ENCODE assay signal across 8 mouse cellular contexts in the genomic region with DNA sequence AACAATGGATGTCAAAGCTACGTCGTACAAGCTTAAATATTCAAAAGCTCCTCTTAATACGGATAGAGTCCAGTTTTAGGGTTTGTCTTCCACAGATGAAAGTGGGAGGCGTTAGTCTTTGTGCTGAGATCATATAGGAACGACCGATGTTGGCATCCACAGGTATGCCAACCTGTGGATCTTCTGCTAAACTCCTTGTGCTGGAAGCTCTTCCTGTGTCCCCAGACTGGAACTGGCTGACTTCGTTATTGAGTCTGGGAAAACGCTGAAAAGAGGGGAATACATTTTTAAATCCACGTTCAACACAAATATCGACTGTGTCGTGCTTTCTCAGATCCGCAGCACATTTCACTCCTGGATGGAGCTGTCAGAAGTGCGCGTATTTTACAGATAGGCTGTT. TPM values are rescaled to one million over a fixed set of nuclear protein-coding genes. Genes with fewer than 3 reads are reported as not detected.
A peak's percentile ranks its signal among the peaks of the same experiment; 100 is the strongest.
DNase-seq lines count a peak whose midpoint lies in the region; ATAC-seq and TF ChIP-seq lines count a peak whose summit lies in the region.

No protein-coding gene starts in this region.

- H3K9ac ChIP-seq in kidney, embryonic 15.5 days = peak overlapping the region; percentile 82
- peak overlapping the region; percentile 80 for H3K9ac ChIP-seq in forebrain, embryonic 12.5 days
- peak overlapping the region; percentile 54 for H3K9ac ChIP-seq in neural tube, embryonic 12.5 days

- ATAC-seq in kidney, embryonic 15.5 days (replicated peaks; ENCODE audit: low FRiP score) = no peak; the same call in 1 of the 2 replicates
- ATAC-seq in G1E (ENCODE audit: extremely low read depth, insufficient number of reproducible peaks, low FRiP score, poor library complexity, severe bottlenecking) = peak; percentile 4; the same call in 1 of the 2 replicates
- ATAC-seq in forebrain, embryonic 12.5 days (ENCODE audit: low FRiP score) = no peak
- peak; percentile 42; the same call in 1 of the 2 replicates for ATAC-seq in neural tube, embryonic 12.5 days (ENCODE audit: low FRiP score, low read depth)

- peaks cover 14% of the 10 kb centered on the region for H3K4me1 ChIP-seq in kidney, embryonic 15.5 days
- H3K4me1 ChIP-seq in G1E (ENCODE audit: insufficient read depth, low read depth, low read length) = peaks cover 17% of the 10 kb centered on the region
- H3K4me1 ChIP-seq in forebrain, embryonic 12.5 days = peaks cover 7% of the 10 kb centered on the region
- peaks cover 5% of the 10 kb centered on the region; the same call in 1 of the 2 replicates for H3K4me1 ChIP-seq in neural tube, embryonic 12.5 days

- DNase-seq in kidney, adult 9 months = no peak
- peak; percentile 1 for DNase-seq in G1E (ENCODE audit: low spot score)
- DNase-seq in kidney, postnatal 10 days = peak; percentile 15
- DNase-seq in layer of hippocampus, adult 18-20 months (ENCODE audit: low spot score in 2 of 2) = no peak
- DNase-seq in spleen, postnatal 4 days (ENCODE audit: low spot score in 2 of 2) = no peak

- peak overlapping the region; percentile 91 for H3K27ac ChIP-seq in kidney, embryonic 15.5 days
- H3K27ac ChIP-seq in forebrain, embryonic 12.5 days = peak overlapping the region; percentile 83
- H3K27ac ChIP-seq in neural tube, embryonic 12.5 days = 0 out of 2 replicates have a peak overlapping the region, but pooled peaks have one; percentile 23

- no peaks in the 10 kb centered on the region for H3K27me3 ChIP-seq in kidney, embryonic 15.5 days
- no peaks in the 10 kb centered on the region for H3K27me3 ChIP-seq in G1E (ENCODE audit: insufficient read depth, low read length)
- no peaks in the 10 kb centered on the region for H3K27me3 ChIP-seq in forebrain, embryonic 12.5 days
- no peaks in the 10 kb centered on the region for H3K27me3 ChIP-seq in neural tube, embryonic 12.5 days (replicated peaks)

- WGBS in kidney, embryonic 15.5 days = 7% methylated on average over 14 of the region's 14 CpGs
- 8% methylated on average over 14 of the region's 14 CpGs for WGBS in forebrain, embryonic 12.5 days
- 11% methylated on average over 14 of the region's 14 CpGs for WGBS in neural tube, embryonic 12.5 days

- TF ChIP-seq CTCF in G1E (IDR thresholded peaks at IDR 0.05; ENCODE audit: low read depth, low read length) = no peak

- no peaks in the 10 kb centered on the region for H3K9me3 ChIP-seq in kidney, embryonic 15.5 days (replicated peaks)
- H3K9me3 ChIP-seq in G1E (replicated peaks) = no peaks in the 10 kb centered on the region
- no peaks in the 10 kb centered on the region for H3K9me3 ChIP-seq in forebrain, embryonic 12.5 days
- H3K9me3 ChIP-seq in neural tube, embryonic 12.5 days = no peaks in the 10 kb centered on the region

- H3K4me3 ChIP-seq in kidney, embryonic 15.5 days (replicated peaks) = peak overlapping the region; percentile 90
- peak overlapping the region; percentile 97 for H3K4me3 ChIP-seq in G1E (ENCODE audit: low read depth, low read length)
- H3K4me3 ChIP-seq in forebrain, embryonic 12.5 days (replicated peaks) = peak overlapping the region; percentile 82
- H3K4me3 ChIP-seq in neural tube, embryonic 12.5 days = peak overlapping the region; percentile 74

- peak overlapping the region; percentile 78 for H3K4me2 ChIP-seq in kidney, embryonic 15.5 days
- peak overlapping the region; percentile 69 for H3K4me2 ChIP-seq in forebrain, embryonic 12.5 days
- peak overlapping the region; percentile 72 for H3K4me2 ChIP-seq in neural tube, embryonic 12.5 days (replicated peaks)

- peaks cover 24% of the 10 kb centered on the region for H3K36me3 ChIP-seq in kidney, embryonic 15.5 days
- peaks cover 24% of the 10 kb centered on the region for H3K36me3 ChIP-seq in G1E (replicated peaks)
- H3K36me3 ChIP-seq in forebrain, embryonic 12.5 days (replicated peaks) = peaks cover 17% of the 10 kb centered on the region
- peaks cover 13% of the 10 kb centered on the region for H3K36me3 ChIP-seq in neural tube, embryonic 12.5 days

RNA-seq across cellular contexts. Expression of gene Cox7a2, which starts 0.4 kb away (rescaled TPM):
- polyA plus RNA-seq in kidney, embryonic 15.5 days (2015; fragmentation: Nextera tagmentation; extraction: Ambion mirVana) = 718 and 798 TPM in 2 replicates
- total RNA-seq in G1E (2014; fragmentation: Nextera tagmentation) (64.5 and 64.9 TPM in 2 replicates), G1E (2017) (225 and 263 TPM in 2 replicates)
- 16.9 and 19.3 TPM in 2 replicates for polyA plus RNA-seq in G1E (2012)
- polyA plus RNA-seq in forebrain, embryonic 12.5 days (2016; fragmentation: Nextera tagmentation; extraction: Ambion mirVana) = 610 and 612 TPM in 2 replicates
- polyA plus RNA-seq in neural tube, embryonic 12.5 days (2016; fragmentation: Nextera tagmentation; extraction: Ambion mirVana) = 689 and 719 TPM in 2 replicates
- total RNA-seq in layer of hippocampus, adult 18-20 months (2021) = 100 to 1,000 TPM; 321 to 335 TPM

RNA-seq across cellular contexts. Expression of gene Tmem30a, which starts 33.2 kb away (rescaled TPM):
- 81.1 and 85.6 TPM in 2 replicates for polyA plus RNA-seq in kidney, embryonic 15.5 days (2015; fragmentation: Nextera tagmentation; extraction: Ambion mirVana)
- total RNA-seq in G1E (2014; fragmentation: Nextera tagmentation) (38.8 and 49.5 TPM in 2 replicates), G1E (2017) (66.9 and 81.2 TPM in 2 replicates)
- polyA plus RNA-seq in G1E (2012) = 77.6 and 112 TPM in 2 replicates
- 87.5 and 88.1 TPM in 2 replicates for polyA plus RNA-seq in forebrain, embryonic 12.5 days (2016; fragmentation: Nextera tagmentation; extraction: Ambion mirVana)
- 100 and 106 TPM in 2 replicates for polyA plus RNA-seq in neural tube, embryonic 12.5 days (2016; fragmentation: Nextera tagmentation; extraction: Ambion mirVana)
- total RNA-seq in layer of hippocampus, adult 18-20 months (2021) = 100 to 1,000 TPM; 242 to 243 TPM

RNA-seq across cellular contexts. Expression of gene Col12a1, which starts 41.4 kb away (rescaled TPM):
- 30.5 and 33.5 TPM in 2 replicates for polyA plus RNA-seq in kidney, embryonic 15.5 days (2015; fragmentation: Nextera tagmentation; extraction: Ambion mirVana)
- 0.45 TPM in 1 of 2 replicates, not detected in the other for total RNA-seq in G1E (2014; fragmentation: Nextera tagmentation)
- total RNA-seq in G1E (2017) = 0.06 and 0.33 TPM in 2 replicates
- polyA plus RNA-seq in G1E (2012) = 0.04 and 0.08 TPM in 2 replicates
- 13.1 and 19.4 TPM in 2 replicates for polyA plus RNA-seq in forebrain, embryonic 12.5 days (2016; fragmentation: Nextera tagmentation; extraction: Ambion mirVana)
- 19.2 and 19.9 TPM in 2 replicates for polyA plus RNA-seq in neural tube, embryonic 12.5 days (2016; fragmentation: Nextera tagmentation; extraction: Ambion mirVana)
- total RNA-seq in layer of hippocampus, adult 18-20 months (2021) = 1 to 10 TPM; 5.2 to 6.0 TPM

Comparison
In these comparisons a context has a peak if more than half of its experiments do, and no peak if none do; other contexts are left out.
1. DNase-seq: peak in G1E (single experiment) and kidney, postnatal 10 days (single experiment); none in kidney, adult 9 months (single experiment), layer of hippocampus, adult 18-20 months (0 of 2) and spleen, postnatal 4 days (0 of 2).
2. ATAC-seq: peak in G1E (single experiment) and neural tube, embryonic 12.5 days (single experiment); none in kidney, embryonic 15.5 days (single experiment) and forebrain, embryonic 12.5 days (single experiment).
3. H3K27ac ChIP-seq: peak in every context shown above with its lines; median percentile 91 in kidney, embryonic 15.5 days; 83 in forebrain, embryonic 12.5 days; 23 in neural tube, embryonic 12.5 days.
4. RNA of gene Cox7a2, which starts 0.4 kb away (polyA plus RNA-seq): 718 to 798 TPM in kidney, embryonic 15.5 days, 689 to 719 TPM in neural tube, embryonic 12.5 days and 610 to 612 TPM in forebrain, embryonic 12.5 days; 16.9 to 19.3 TPM in G1E; every median in the first group is over 10 times any median in the second.
5. RNA of gene Col12a1, which starts 41.4 kb away (polyA plus RNA-seq): 30.5 to 33.5 TPM in kidney, embryonic 15.5 days, 13.1 to 19.4 TPM in forebrain, embryonic 12.5 days and 19.2 to 19.9 TPM in neural tube, embryonic 12.5 days; 0.04 to 0.08 TPM in G1E; every median in the first group is over 10 times any median in the second.
6. Peak in every context shown above with its lines, with median percentiles within 50 percentile points of each other: H3K4me2 ChIP-seq, H3K4me3 ChIP-seq and H3K9ac ChIP-seq.